In genomic region chr2:69128921-69129395, GRCm38 (mm10) we compare ENCODE assay signal across 8 mouse cellular contexts. TPM values are rescaled to one million over a fixed set of nuclear protein-coding genes. Genes with fewer than 3 reads are reported as not detected.
DNase-seq lines count a peak whose midpoint lies in the region; ATAC-seq and TF ChIP-seq lines count a peak whose summit lies in the region.

No protein-coding gene starts in this region.

- no peaks in the 10 kb centered on the region for H3K9me3 ChIP-seq in heart, embryonic 13.5 days
- H3K9me3 ChIP-seq in midbrain, embryonic 12.5 days = no peaks in the 10 kb centered on the region

- WGBS in heart, embryonic 13.5 days = 65% methylated on average over 10 of the region's 10 CpGs
- 29% methylated on average over 10 of the region's 10 CpGs for WGBS in midbrain, embryonic 12.5 days

- no peak for TF ChIP-seq POLR2A in brain, embryonic 14.5 days (IDR thresholded peaks at IDR 0.05; ENCODE audit: borderline replicate concordance, extremely low read depth, insufficient read depth, insufficient read length, poor library complexity, severe bottlenecking)

- no peak overlapping the region for H3K4me3 ChIP-seq in heart, embryonic 13.5 days
- no peak overlapping the region for H3K4me3 ChIP-seq in midbrain, embryonic 12.5 days

- H3K27me3 ChIP-seq in heart, embryonic 13.5 days (replicated peaks) = no peaks in the 10 kb centered on the region
- H3K27me3 ChIP-seq in midbrain, embryonic 12.5 days = no peaks in the 10 kb centered on the region

- H3K27ac ChIP-seq in heart, embryonic 13.5 days (replicated peaks) = peak overlapping the region; percentile 56
- H3K27ac ChIP-seq in midbrain, embryonic 12.5 days (replicated peaks) = 0 out of 2 replicates have a peak overlapping the region, but pooled peaks have one; percentile 35

- peaks cover 15% of the 10 kb centered on the region for H3K4me1 ChIP-seq in heart, embryonic 13.5 days
- peaks cover 8% of the 10 kb centered on the region for H3K4me1 ChIP-seq in midbrain, embryonic 12.5 days

- no peak for ATAC-seq in heart, embryonic 13.5 days (ENCODE audit: extremely low read depth, insufficient number of reproducible peaks, low FRiP score, low TSS enrichment)
- ATAC-seq in midbrain, embryonic 12.5 days (ENCODE audit: low FRiP score, low read depth) = peak; percentile 90

- peak; percentile 38 for DNase-seq in A20 (ENCODE audit: low read depth, low spot score)
- DNase-seq in brain, embryonic 14.5 days (ENCODE audit: low read depth) = peak; percentile 72
- peak; percentile 79 for DNase-seq in kidney, postnatal 10 days
- no peak for DNase-seq in urinary bladder, postnatal 36 days (ENCODE audit: low spot score in 2 of 2)
- no peak for DNase-seq in layer of hippocampus, adult 9-10 months (ENCODE audit: low spot score)
- DNase-seq in layer of hippocampus, adult 8-10 months (ENCODE audit: low spot score in 2 of 2) = no peak

- no peaks in the 10 kb centered on the region for H3K36me3 ChIP-seq in heart, embryonic 13.5 days
- H3K36me3 ChIP-seq in midbrain, embryonic 12.5 days = no peaks in the 10 kb centered on the region

- no peak overlapping the region for H3K9ac ChIP-seq in heart, embryonic 13.5 days
- no peak overlapping the region for H3K9ac ChIP-seq in midbrain, embryonic 12.5 days (replicated peaks)

- H3K4me2 ChIP-seq in heart, embryonic 13.5 days = peak overlapping the region; percentile 22; the same call in 1 of the 2 replicates
- no peak overlapping the region; the same call in 1 of the 2 replicates for H3K4me2 ChIP-seq in midbrain, embryonic 12.5 days (replicated peaks)

- TF ChIP-seq CTCF in brain, embryonic 14.5 days (IDR thresholded peaks at IDR 0.05; ENCODE audit: borderline replicate concordance, extremely low read depth, insufficient read depth, insufficient read length) = no peak

RNA-seq across cellular contexts. Expression of gene Nostrin, which starts 6.6 kb away (rescaled TPM):
- polyA plus RNA-seq in brain, embryonic 14.5 days (2012; rRNA removed) = 0.63 TPM in 2 replicates
- 2.4 and 2.9 TPM in 2 replicates for polyA plus RNA-seq in heart, embryonic 13.5 days (2015; fragmentation: Nextera tagmentation; extraction: Ambion mirVana)
- polyA plus RNA-seq in midbrain, embryonic 12.5 days (2016; fragmentation: Nextera tagmentation; extraction: Ambion mirVana) = 0.83 and 0.96 TPM in 2 replicates
- 1 to 10 TPM; 3.2 to 6.0 (median 4.2) TPM for total RNA-seq in layer of hippocampus, adult 8-10 months (2022)

Comparison
In these comparisons a context has a peak if more than half of its experiments do, and no peak if none do; other contexts are left out.
1. DNase-seq: peak in A20 (single experiment), brain, embryonic 14.5 days (single experiment) and kidney, postnatal 10 days (single experiment); none in urinary bladder, postnatal 36 days (0 of 2), layer of hippocampus, adult 9-10 months (single experiment) and layer of hippocampus, adult 8-10 months (0 of 2).